Mouse (Mus musculus): Measurements from ENCODE around the gene Akap6. TPM values are rescaled to one million over a fixed set of nuclear protein-coding genes. Genes with fewer than 3 reads are reported as not detected.

The Akap6 gene
- polyA plus RNA-seq, 1 experiment, result 26.0 TPM

GRCm38 (mm10) chr12:53061466-53062124, 362.4 kb downstream of the Akap6 start:
- TF ChIP-seq POLR2A (IDR thresholded peaks at IDR 0.05; ENCODE audit: borderline replicate concordance, extremely low read depth, insufficient read depth, insufficient read length, poor library complexity, severe bottlenecking) (no peak), CTCF (IDR thresholded peaks at IDR 0.05; ENCODE audit: borderline replicate concordance, extremely low read depth, insufficient read depth, insufficient read length) (no peak)
- DNase-seq (ENCODE audit: low read depth), result peak; percentile 91

GRCm38 (mm10) chr12:53063003-53063402, 363.8 kb downstream of the Akap6 start:
- DNase-seq (ENCODE audit: low read depth), result peak; percentile 87
- TF ChIP-seq POLR2A (IDR thresholded peaks at IDR 0.05; ENCODE audit: borderline replicate concordance, extremely low read depth, insufficient read depth, insufficient read length, poor library complexity, severe bottlenecking) (no peak), CTCF (IDR thresholded peaks at IDR 0.05; ENCODE audit: borderline replicate concordance, extremely low read depth, insufficient read depth, insufficient read length) (no peak)

DNA sequence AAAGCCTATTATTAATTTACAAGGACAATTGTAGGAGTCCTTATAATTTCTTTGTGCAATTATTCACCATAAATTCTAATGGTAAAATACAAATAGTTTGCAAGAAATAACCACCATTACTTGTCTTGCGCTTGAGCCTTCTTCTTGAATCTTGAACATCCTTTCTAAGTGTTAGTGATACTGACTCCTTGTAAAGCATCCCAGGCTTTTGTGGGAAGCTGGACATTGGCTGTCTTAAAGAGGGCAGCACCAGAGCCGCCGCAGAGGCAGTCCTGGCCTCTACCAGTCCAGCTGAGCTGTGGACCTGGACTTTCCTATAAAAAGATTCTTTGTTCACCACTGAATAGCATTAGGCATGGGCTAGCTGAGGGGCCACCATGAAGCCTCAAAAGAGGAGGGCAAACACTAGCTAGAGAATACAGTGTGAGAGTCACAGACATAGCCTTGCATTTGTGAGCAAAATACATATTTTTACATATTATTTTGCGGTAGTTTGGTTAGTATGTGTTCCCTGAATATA, 365.1 kb downstream of the Akap6 start:
- TF ChIP-seq POLR2A (IDR thresholded peaks at IDR 0.05; ENCODE audit: borderline replicate concordance, extremely low read depth, insufficient read depth, insufficient read length, poor library complexity, severe bottlenecking), result no peak
- no peak for TF ChIP-seq CTCF (IDR thresholded peaks at IDR 0.05; ENCODE audit: borderline replicate concordance, extremely low read depth, insufficient read depth, insufficient read length)
- peak; percentile 75 for DNase-seq (ENCODE audit: low read depth)

DNA sequence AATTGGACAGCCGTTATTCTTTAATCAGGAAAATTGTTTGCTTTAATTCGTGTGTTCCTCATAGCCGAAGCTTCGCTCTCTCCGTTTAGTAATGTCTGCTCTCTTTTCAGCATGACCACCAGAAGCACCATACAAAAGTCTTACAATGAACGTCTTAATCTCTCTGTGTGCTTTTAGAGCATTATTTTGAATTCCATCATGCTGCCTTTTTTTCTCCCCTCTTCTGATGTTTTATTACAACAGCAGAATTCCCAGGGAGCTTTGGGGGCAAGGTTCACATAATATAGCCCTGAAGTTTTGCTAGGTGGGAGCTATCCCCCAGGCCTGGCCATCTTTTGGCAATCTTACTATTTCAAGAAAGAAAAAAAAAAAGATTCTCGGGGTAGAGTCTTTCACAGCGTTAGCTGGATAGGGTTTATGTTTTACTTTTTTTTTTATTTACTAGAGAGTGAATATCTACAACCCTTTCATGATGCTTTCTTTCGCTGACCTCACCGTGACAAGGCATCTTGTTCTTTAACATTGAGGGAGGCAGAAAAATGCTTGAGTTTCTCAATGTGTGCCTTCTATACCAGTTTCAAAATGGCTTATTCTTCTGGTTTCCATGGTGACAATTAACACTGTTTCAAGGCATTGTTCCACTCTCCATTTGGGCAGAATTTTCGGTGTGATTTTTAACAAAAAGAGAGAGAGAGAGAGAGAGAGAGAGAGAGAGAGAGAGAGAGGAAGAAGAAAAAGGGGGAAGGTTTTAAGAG, 366.0 kb downstream of the Akap6 start:
- TF ChIP-seq CTCF (IDR thresholded peaks at IDR 0.05; ENCODE audit: borderline replicate concordance, extremely low read depth, insufficient read depth, insufficient read length) (no peak), POLR2A (IDR thresholded peaks at IDR 0.05; ENCODE audit: borderline replicate concordance, extremely low read depth, insufficient read depth, insufficient read length, poor library complexity, severe bottlenecking) (no peak)
- DNase-seq (ENCODE audit: low read depth), result peak; percentile 76

DNA sequence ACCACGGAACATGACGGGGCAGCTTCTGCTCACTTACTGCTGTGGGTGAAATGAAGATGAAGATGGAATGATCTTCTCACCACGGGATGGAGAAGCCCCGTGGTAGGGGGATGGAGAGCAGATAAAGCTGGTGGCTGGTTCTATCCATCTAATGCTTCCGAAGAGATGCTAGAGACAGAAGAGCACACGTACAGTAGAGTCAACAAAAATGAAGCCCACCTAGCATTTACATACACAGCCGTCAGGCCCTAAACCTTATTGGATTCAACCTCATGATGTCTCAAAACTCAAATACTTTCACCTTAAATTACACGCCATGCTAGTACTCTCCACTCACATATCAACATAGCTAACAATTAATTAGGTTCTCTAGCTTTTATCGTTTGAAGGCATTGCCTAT, 367.1 kb downstream of the Akap6 start:
- no peak for DNase-seq (ENCODE audit: low read depth)
- TF ChIP-seq CTCF (IDR thresholded peaks at IDR 0.05; ENCODE audit: borderline replicate concordance, extremely low read depth, insufficient read depth, insufficient read length), result no peak
- TF ChIP-seq POLR2A (IDR thresholded peaks at IDR 0.05; ENCODE audit: borderline replicate concordance, extremely low read depth, insufficient read depth, insufficient read length, poor library complexity, severe bottlenecking), result no peak

DNA sequence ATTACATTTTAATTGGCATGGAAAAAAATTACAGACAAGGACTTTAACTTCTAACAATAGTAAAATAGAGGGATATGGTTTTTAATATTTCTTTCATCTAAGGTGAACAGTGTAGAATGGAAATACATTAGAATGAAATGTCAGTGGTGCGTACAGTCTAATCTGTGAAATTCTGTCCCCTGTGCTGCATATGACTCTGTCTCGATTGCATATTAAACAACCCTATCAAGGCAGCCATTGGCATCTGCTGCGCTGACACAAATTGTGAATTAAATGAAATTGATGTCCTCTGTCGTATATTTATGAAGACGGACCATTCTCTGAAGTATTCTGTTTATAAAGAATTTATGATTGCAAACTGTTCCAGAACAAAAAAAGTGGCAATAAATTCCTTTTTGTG, 371.7 kb downstream of the Akap6 start:
- DNase-seq (ENCODE audit: low read depth), result no peak
- TF ChIP-seq CTCF (IDR thresholded peaks at IDR 0.05; ENCODE audit: borderline replicate concordance, extremely low read depth, insufficient read depth, insufficient read length) (no peak), POLR2A (IDR thresholded peaks at IDR 0.05; ENCODE audit: borderline replicate concordance, extremely low read depth, insufficient read depth, insufficient read length, poor library complexity, severe bottlenecking) (no peak)

DNA sequence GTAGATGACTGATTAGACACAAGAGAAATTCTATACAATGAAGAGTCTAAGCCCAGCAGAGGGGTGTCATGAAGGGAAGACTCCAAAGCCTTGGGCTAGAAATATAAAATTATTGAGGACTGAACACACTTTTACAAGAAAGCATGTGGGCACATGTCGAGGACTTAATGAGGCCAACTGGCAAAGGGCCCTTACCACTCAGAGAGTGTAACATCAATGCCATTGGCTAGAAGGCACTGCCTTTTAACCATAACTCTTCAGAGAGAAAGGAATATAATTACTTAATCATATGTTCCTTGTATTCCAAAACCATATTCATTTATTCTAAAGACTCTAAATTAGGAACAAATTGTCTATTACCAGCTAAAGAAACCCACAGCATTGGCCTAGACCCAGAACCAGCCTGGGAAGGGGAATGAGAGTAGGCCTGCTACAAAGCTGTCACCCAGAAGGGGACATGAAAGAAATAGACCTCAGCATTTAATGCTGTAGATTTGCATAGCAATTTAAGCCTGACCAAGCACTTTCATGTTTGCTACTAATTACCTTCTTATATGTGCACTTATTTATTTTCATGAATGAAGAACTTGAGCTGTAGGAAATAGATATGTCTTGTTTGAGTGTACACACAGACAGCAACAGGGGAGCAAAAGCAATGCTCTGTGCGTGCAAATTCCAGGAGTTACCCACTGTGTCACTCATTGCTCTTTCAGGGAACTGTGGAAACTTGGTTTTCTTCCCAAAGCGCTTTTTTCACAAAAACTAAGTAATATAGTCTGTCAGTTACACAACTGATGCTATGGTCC, 377.6 kb downstream of the Akap6 start:
- TF ChIP-seq POLR2A (IDR thresholded peaks at IDR 0.05; ENCODE audit: borderline replicate concordance, extremely low read depth, insufficient read depth, insufficient read length, poor library complexity, severe bottlenecking) (no peak), CTCF (IDR thresholded peaks at IDR 0.05; ENCODE audit: borderline replicate concordance, extremely low read depth, insufficient read depth, insufficient read length) (no peak)
- DNase-seq (ENCODE audit: low read depth), result peak; percentile 69

GRCm38 (mm10) chr12:53085789-53086188, 386.6 kb downstream of the Akap6 start:
- peak; percentile 82 for DNase-seq (ENCODE audit: low read depth)
- TF ChIP-seq POLR2A (IDR thresholded peaks at IDR 0.05; ENCODE audit: borderline replicate concordance, extremely low read depth, insufficient read depth, insufficient read length, poor library complexity, severe bottlenecking) (no peak), CTCF (IDR thresholded peaks at IDR 0.05; ENCODE audit: borderline replicate concordance, extremely low read depth, insufficient read depth, insufficient read length) (no peak)

DNA sequence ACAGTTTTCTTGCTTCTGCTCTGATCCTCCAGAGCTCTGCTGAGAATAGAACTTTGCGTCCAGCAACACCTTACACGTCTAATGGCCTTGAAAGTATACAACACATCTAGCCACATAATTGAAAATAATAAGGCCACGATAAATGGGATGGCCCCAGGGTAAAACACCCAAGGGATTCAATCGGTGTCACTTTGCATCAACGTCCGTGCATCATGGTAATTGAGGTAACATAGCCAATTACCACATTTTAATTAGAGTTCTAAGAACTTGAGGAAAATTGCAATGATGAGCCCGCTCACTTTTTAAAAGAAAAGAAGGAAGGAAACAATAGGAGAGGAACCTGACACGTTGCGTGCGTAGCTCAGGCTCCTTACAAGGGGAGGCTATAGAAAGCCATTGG, 413.1 kb downstream of the Akap6 start:
- peak; percentile 55 for DNase-seq (ENCODE audit: low read depth)
- TF ChIP-seq POLR2A (IDR thresholded peaks at IDR 0.05; ENCODE audit: borderline replicate concordance, extremely low read depth, insufficient read depth, insufficient read length, poor library complexity, severe bottlenecking) (no peak), CTCF (IDR thresholded peaks at IDR 0.05; ENCODE audit: borderline replicate concordance, extremely low read depth, insufficient read depth, insufficient read length) (no peak)

DNA sequence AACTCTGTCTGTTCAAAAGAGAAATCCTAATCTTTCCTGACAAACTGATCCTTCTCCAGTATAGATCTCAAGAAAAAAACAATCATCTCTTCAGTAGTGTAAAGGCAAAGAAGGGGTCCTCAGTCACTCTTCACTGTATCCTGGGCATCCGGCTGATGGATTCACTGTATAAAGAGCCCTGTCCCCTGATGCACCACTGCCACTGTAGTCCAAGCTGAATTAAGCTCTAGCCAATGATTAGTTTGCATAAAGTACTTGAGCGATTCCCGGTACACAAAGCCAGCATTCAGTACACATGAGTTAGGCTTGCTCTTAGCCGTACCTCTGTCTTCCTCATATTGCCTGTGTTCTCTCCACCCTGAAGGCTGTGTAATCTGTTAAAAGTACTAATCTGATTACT, 420.2 kb downstream of the Akap6 start:
- no peak for TF ChIP-seq POLR2A (IDR thresholded peaks at IDR 0.05; ENCODE audit: borderline replicate concordance, extremely low read depth, insufficient read depth, insufficient read length, poor library complexity, severe bottlenecking)
- no peak for TF ChIP-seq CTCF (IDR thresholded peaks at IDR 0.05; ENCODE audit: borderline replicate concordance, extremely low read depth, insufficient read depth, insufficient read length)
- peak; percentile 60 for DNase-seq (ENCODE audit: low read depth)

- DNase-seq (ENCODE audit: low read depth), result peak; percentile 96
- TF ChIP-seq POLR2A (IDR thresholded peaks at IDR 0.05; ENCODE audit: borderline replicate concordance, extremely low read depth, insufficient read depth, insufficient read length, poor library complexity, severe bottlenecking), result no peak
- TF ChIP-seq CTCF (IDR thresholded peaks at IDR 0.05; ENCODE audit: borderline replicate concordance, extremely low read depth, insufficient read depth, insufficient read length), result no peak
Observed at GRCm38 (mm10) chr12:53124131-53124530, 424.9 kb downstream of the Akap6 start.
